Mouse (Mus musculus) olfactory bulb, adult 2 months (tissue): Measurements from ENCODE around the gene Mcoln1. TPM values are rescaled to one million over a fixed set of nuclear protein-coding genes. Genes with fewer than 3 reads are reported as not detected.

ENCODE experiments used
- H3K27ac ChIP-seq: fragments of 200-500 bp; 2 replicates; pipeline ENCODE4 v1.5.1; 2012; ENCODE audit warnings: low read depth, low read length; ENCODE audit not compliant: insufficient read depth
- H3K4me1 ChIP-seq: fragments of 200-500 bp; 2 replicates; pipeline ENCODE4 v1.6.1; 2012; ENCODE audit warnings: low read length; ENCODE audit not compliant: control insufficient read depth, insufficient read depth
- H3K4me3 ChIP-seq: fragments of 200-500 bp; 2 replicates; pipeline ENCODE4 v1.5.1; 2012; ENCODE audit warnings: mild to moderate bottlenecking, low read depth, low read length, moderate library complexity; ENCODE audit not compliant: insufficient read depth
- CTCF ChIP-seq: fragments of 200-500 bp; IDR thresholded peaks from 2 replicates; pipeline ENCODE4 v1.5.1; 2012; ENCODE audit warnings: low read depth, mild to moderate bottlenecking, low read length, moderate library complexity; ENCODE audit not compliant: insufficient read depth
- POLR2A ChIP-seq: fragments of 200-500 bp; IDR thresholded peaks from 2 replicates; pipeline ENCODE4 v1.6.1; 2012; ENCODE audit warnings: mild to moderate bottlenecking, low read depth, low read length, moderate library complexity; ENCODE audit not compliant: insufficient read depth
- WGBS: fragments of 180-500 bp; shearing (Covaris S2); methylation state at CpG from one replicate; pipeline ENCODE4 v1.1.7; 2018; 5-methylcytosine and 5-hydroxymethylcytosine counted together
- polyA plus RNA-seq: library from polyadenylated mRNA; stranded (reverse); fragments of >200 nt; gene quantifications from 2 replicates; pipeline ENCODE4 v1.2.4, GENCODE M21; 2012; ENCODE audit warnings: low replicate concordance; ENCODE audit not compliant: missing spikeins, insufficient read depth, insufficient read length

The Mcoln1 gene
- polyA plus RNA-seq, 1 experiment: not detected

- Histone ChIP-seq H3K4me1 (peaks cover 11% of the 10 kb centered on the region), H3K4me3 (no peak overlapping the region), H3K27ac (no peak overlapping the region)
- 96% methylated on average over 44 of the region's 44 CpGs for WGBS
- no peak for TF ChIP-seq CTCF
- TF ChIP-seq POLR2A: no peak
Observed at GRCm38 (mm10) chr8:3495578-3496427, 4.5 kb upstream of the Mcoln1 start.

- H3K4me3 ChIP-seq: no peak overlapping the region
- 94% methylated on average over 15 of the region's 15 CpGs for WGBS
- H3K27ac ChIP-seq: no peak overlapping the region
- H3K4me1 ChIP-seq: peaks cover 11% of the 10 kb centered on the region
- no peak for TF ChIP-seq POLR2A
- TF ChIP-seq CTCF: no peak
Observed at GRCm38 (mm10) chr8:3496428-3496748, 3.9 kb upstream of the Mcoln1 start.

- H3K4me3 ChIP-seq: no peak overlapping the region
- H3K4me1 ChIP-seq: peaks cover 11% of the 10 kb centered on the region
- WGBS: 88% methylated on average over 3 of the region's 3 CpGs
- TF ChIP-seq CTCF (no peak), POLR2A (no peak)
- H3K27ac ChIP-seq: no peak overlapping the region
Observed at GRCm38 (mm10) chr8:3498583-3498982, 1.7 kb upstream of the Mcoln1 start.

- peak overlapping the region; percentile 89 for H3K27ac ChIP-seq
- peaks cover 8% of the 10 kb centered on the region; the same call in 1 of the 2 replicates for H3K4me1 ChIP-seq
- H3K4me3 ChIP-seq: peak overlapping the region; percentile 98
- TF ChIP-seq CTCF (no peak), POLR2A (no peak)
- 2% methylated on average over 8 of the region's 8 CpGs for WGBS
Observed at GRCm38 (mm10) chr8:3499751-3500150, 506 bp upstream of the Mcoln1 start.

- no peaks in the 10 kb centered on the region for H3K4me1 ChIP-seq
- H3K27ac ChIP-seq: no peak overlapping the region
- no peak for TF ChIP-seq POLR2A
- no peak for TF ChIP-seq CTCF
- H3K4me3 ChIP-seq: no peak overlapping the region
- WGBS: 40% methylated on average over 4 of the region's 4 CpGs
Observed at GRCm38 (mm10) chr8:3502217-3502616, 2.0 kb downstream of the Mcoln1 start.

- Histone ChIP-seq H3K4me3 (no peak overlapping the region), H3K27ac (no peak overlapping the region), H3K4me1 (no peaks in the 10 kb centered on the region)
- no peak for TF ChIP-seq POLR2A
- no peak for TF ChIP-seq CTCF
- 88% methylated on average over 6 of the region's 6 CpGs for WGBS
Observed at GRCm38 (mm10) chr8:3507979-3508754, 7.9 kb downstream of the Mcoln1 start.

GRCm38 (mm10) chr8:3514681-3515247, 14.5 kb downstream of the Mcoln1 start:
- TF ChIP-seq CTCF: no peak
- no peak for TF ChIP-seq POLR2A
- peak overlapping the region; percentile 70 for H3K4me3 ChIP-seq
- H3K4me1 ChIP-seq: peaks cover 8% of the 10 kb centered on the region
- 24% methylated on average over 13 of the region's 13 CpGs for WGBS
- H3K27ac ChIP-seq: peak overlapping the region; percentile 27; the same call in 1 of the 2 replicates

GRCm38 (mm10) chr8:3515260-3515671, 15.0 kb downstream of the Mcoln1 start, which contains the start of gene Pnpla6:
Gene Pnpla6 (plus strand): TSS chr8:3515384.
- TF ChIP-seq CTCF: no peak
- TF ChIP-seq POLR2A: peak; percentile 44; the same call in 1 of the 2 replicates
- Histone ChIP-seq H3K4me3 (peak within 1 kb of the TSS; percentile 70), H3K4me1 (peaks cover 8% of the 10 kb centered on the region), H3K27ac (peak within 1 kb of the TSS; percentile 37)
- under 1% methylated on average over 25 of the region's 25 CpGs for WGBS

- WGBS: under 1% methylated on average over 25 of the region's 25 CpGs
- H3K4me1 ChIP-seq: peaks cover 8% of the 10 kb centered on the region
- H3K27ac ChIP-seq: peak overlapping the region; percentile 37; the same call in 1 of the 2 replicates
- no peak for TF ChIP-seq POLR2A
- TF ChIP-seq CTCF: no peak
- peak overlapping the region; percentile 70 for H3K4me3 ChIP-seq
Observed at GRCm38 (mm10) chr8:3515771-3516417, 15.6 kb downstream of the Mcoln1 start.
